Mouse (Mus musculus): ENCODE results near the gene Zp3r.
A peak's percentile ranks its signal among the peaks of the same experiment; 100 is the strongest.
"Not testable (repeated sequence)": the region's sequence is repeated elsewhere in the genome, so short reads cannot be mapped to it uniquely, and the experiment has no call there.

Gene Zp3r

GRCm38 (mm10) chr1:130629521-130629920 lies at the start of gene Zp3r:
TSS of gene Zp3r (minus strand) at chr1:130629621.
- DNase-seq, result no peak

DNA sequence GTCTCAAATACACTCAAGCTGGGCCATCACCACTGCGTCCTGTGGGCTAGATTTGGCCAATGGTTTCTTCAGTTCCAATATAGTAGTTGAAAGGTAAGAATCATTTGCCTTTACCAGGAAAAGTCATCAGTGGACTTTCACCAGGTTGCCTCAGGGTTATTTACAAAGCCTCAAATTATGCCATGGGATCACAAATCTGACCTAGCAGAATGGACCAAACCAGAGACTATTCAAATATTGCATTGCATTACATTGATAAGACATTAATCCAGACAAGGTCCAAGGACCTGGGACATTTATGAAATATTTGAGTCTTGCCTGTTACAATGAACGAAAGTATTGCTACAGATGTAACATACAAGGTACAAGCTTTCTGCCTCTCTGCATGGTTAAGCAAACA lies 49.1 kb upstream of the Zp3r start:
- no peak for DNase-seq

DNA sequence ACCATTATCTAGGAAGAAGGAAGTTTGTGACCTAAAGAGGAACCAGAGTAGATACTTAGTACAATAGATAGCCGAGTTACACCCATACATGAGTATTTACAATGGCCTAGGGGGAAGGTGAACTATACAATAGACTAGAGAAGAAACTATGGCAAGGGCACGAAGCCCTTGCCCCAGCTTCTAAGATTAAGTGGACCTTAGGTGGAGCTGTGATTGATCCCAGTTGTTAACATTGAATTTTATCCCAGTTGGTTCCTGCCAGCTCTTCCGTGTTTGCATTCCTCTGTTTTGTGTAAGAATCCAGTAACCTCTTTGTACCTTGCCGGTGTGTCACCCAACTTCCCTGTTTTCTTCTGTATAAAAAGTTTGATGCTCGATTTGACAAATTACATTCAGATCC lies 34.2 kb upstream of the Zp3r start:
- DNase-seq, result not testable (repeated sequence)

- no peak for DNase-seq
Measured at GRCm38 (mm10) chr1:130661454-130661853, 32.0 kb upstream of the Zp3r start, which contains the start of gene C4bp. TSS of gene C4bp (minus strand) at chr1:130661632.

DNA sequence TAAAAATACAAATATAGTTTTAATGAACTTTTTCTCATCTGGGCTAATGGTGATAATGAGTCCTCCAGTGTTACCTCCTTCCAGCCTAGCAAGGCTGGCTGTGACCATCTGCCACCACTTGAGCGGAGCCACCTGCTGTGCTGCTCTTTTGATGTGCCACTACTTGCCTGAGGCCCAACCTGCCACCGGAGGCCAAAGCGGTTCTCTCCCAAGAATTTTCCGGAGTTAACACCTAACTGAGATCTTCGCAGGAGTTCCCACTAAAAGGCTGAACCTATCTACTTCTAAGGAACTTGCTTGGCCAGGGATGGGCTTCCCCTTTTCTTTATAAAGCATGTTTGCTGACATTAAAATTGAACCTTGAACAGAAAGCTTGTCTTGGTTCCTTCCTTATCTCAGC lies 30.2 kb upstream of the Zp3r start:
- DNase-seq, result peak; percentile 0

- no peak for DNase-seq
Measured at GRCm38 (mm10) chr1:130644103-130644502, 14.7 kb upstream of the Zp3r start.

DNA sequence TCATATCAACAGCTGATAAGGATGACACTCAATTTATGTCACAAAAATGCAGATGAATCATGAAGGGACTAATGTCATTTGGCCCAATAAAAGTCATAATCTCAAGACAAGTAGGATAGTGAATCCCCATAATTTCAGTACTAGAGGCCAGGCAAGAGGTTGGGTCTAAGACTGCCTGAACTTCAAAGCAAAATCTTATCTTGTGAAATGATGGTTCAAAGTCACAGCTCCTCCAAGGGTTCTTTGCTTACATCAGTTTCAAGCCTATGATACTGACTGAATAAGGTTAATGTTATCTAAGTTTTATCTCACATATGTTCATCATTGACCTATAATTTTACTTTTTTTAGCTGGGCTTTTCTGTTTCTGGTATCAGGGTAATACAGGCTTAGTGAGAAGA lies 11.5 kb upstream of the Zp3r start:
- no peak for DNase-seq

- DNase-seq, result peak; percentile 10
Measured at GRCm38 (mm10) chr1:130633761-130634410, 4.5 kb upstream of the Zp3r start.

DNA sequence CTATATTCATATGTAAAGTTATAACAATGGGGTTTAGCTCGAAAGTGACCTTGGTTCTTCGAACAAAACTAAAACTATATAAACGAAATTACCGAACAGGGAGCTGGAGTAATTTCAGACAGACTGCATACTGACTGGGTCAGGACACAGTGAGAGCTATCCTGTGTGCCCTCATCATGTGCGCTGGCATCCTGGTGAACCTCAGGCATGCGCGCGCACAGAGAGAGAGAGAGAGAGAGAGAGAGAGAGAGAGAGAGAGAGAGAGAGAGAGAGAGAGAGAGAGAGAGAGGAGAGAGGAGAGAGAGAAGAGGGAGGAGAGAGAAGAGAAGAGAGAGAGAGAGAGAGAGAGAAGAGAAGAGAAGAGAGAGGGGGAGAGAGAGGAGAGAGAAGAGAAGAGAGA lies 3.9 kb upstream of the Zp3r start:
- no peak for DNase-seq

GRCm38 (mm10) chr1:130596291-130596690 lies 33.1 kb downstream of the Zp3r start:
- DNase-seq, result no peak

GRCm38 (mm10) chr1:130588659-130589058 lies 40.8 kb downstream of the Zp3r start:
- no peak for DNase-seq

GRCm38 (mm10) chr1:130576389-130576788 lies 53.0 kb downstream of the Zp3r start:
- no peak for DNase-seq

GRCm38 (mm10) chr1:130575962-130576361 lies 53.5 kb downstream of the Zp3r start:
- DNase-seq, result no peak

DNA sequence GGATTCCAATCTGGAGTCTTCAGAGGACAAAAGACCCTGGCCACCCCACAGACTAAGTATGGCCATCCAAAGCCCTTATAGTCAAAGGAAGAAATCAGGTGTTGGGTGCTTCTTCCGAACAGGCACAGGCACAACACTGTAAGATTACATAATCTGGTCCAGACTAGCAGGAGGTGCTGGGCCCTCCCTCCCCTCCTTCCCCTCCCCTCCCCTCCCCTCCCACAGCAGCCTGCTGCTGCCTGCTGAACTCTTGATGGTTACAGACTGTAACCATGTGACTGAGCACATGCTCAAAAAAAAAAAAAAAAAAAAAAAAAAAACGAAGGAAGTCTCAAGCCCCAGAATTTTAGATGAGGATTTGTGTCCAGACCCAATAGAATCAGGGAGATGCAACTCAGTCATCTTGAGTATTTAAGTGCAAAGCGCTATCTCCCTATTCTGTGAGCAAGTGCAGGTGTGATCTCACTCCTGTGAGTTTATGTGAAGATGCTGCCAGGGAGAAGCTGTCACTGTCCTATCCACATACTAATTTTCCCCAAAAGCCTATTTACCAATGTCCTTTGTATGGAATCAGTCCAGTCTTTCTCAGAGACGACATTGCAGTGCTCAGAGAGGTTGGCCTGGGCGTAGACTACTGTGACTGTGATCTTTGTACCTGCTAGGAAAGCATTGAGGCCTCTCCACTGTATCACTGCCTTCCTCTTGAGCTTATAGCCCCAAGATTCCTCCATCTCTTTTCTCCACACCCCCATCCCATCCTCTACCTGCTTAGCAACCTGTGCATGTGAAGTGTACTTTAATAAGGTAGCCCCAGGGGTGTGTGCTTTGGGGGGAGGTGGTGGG lies 77.8 kb downstream of the Zp3r start:
- no peak for DNase-seq

- no peak for DNase-seq
Measured at GRCm38 (mm10) chr1:130550242-130551167, 78.9 kb downstream of the Zp3r start.

DNA sequence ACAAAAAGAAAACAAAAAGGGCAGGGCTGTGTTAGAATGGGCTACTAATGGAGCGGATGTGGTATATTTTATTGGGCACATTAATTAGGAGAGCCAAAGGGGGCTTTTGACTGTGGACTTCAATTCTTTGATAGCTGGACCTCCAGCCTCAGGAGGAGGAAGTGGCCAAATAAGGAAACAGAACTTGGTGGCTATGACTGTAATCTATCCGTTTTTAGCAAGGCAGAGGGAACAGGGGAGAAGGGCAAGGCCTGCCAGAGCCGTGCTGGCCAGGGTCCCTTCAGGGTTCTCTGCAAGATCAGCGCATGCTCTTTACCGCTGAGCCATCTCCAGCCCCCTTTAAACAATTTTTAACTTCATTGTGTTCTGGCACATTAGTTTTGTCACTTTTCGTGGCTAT lies 79.7 kb downstream of the Zp3r start:
- DNase-seq, result no peak

DNA sequence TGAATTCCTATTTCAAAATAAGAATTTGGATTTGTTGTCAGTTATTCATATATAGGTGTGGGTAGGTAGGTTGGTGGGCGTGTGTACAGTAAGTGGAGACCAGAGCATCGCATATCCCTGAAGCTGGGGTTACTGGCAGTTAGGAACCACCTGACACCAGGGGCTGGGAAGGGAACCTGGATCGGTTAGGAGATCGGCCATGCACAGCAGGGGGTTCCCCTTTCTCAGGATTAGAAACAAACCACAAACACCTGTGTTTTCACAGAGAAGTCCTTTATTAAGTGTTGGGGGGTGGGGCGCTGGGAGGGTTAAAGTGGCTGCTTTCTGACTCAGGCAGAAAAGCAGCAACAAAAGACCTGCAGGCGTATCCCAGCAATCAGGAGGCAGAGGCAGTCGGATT lies 80.3 kb downstream of the Zp3r start:
- DNase-seq, result no peak

GRCm38 (mm10) chr1:130547674-130548429 lies 81.6 kb downstream of the Zp3r start:
- DNase-seq, result no peak
